Mouse (Mus musculus) liver, postnatal 0 days (tissue): ENCODE measurements around the gene Dnah7b. TPM values are rescaled to one million over a fixed set of nuclear protein-coding genes. Genes with fewer than 3 reads are reported as not detected.
"Not testable (repeated sequence)": the region's sequence is repeated elsewhere in the genome, so short reads cannot be mapped to it uniquely, and the experiment has no call there.

Experiments
- ATAC-seq: fragments of 200-750 bp; cut with Nextera tagmentation; 2 replicates; pipeline ENCODE4 v1.8.0; 2017; ENCODE audit warnings: mild to moderate bottlenecking, moderate library complexity
- DNase-seq: peaks from one replicate; pipeline ENCODE4 v3.0.0-alpha.2; 2016
- H3K27ac ChIP-seq: fragments of 300-500 bp; sonication (generic); 2 replicates; pipeline ENCODE4 v1.5.1; 2014; ENCODE audit warnings: antibody characterized with exemption, moderate library complexity, mild to moderate bottlenecking, low read depth
- H3K27me3 ChIP-seq: fragments of 300-500 bp; sonication (generic); 2 replicates; pipeline ENCODE4 v1.6.1; 2014; ENCODE audit warnings: low read length, control low read depth, mixed read lengths; ENCODE audit not compliant: insufficient read depth
- H3K36me3 ChIP-seq: fragments of 300-500 bp; sonication (generic); replicated peaks from 2 replicates; pipeline ENCODE4 v1.6.1; 2014; ENCODE audit warnings: mild to moderate bottlenecking, control low read depth, low read length, moderate library complexity, mixed read lengths; ENCODE audit not compliant: insufficient read depth
- H3K4me1 ChIP-seq: fragments of 300-500 bp; sonication (generic); 2 replicates; pipeline ENCODE4 v1.6.1; 2014; ENCODE audit warnings: antibody characterized with exemption, mild to moderate bottlenecking, control low read depth; ENCODE audit not compliant: insufficient read depth
- H3K4me2 ChIP-seq: fragments of 300-500 bp; sonication (generic); 2 replicates; pipeline ENCODE4 v1.6.1; 2014; ENCODE audit warnings: low read depth, mild to moderate bottlenecking, low read length, moderate library complexity, mixed read lengths
- H3K4me3 ChIP-seq: fragments of 300-500 bp; sonication (generic); 2 replicates; pipeline ENCODE4 v1.5.1; 2014; ENCODE audit warnings: low read depth, low read length
- H3K9ac ChIP-seq: fragments of 300-500 bp; sonication (generic); replicated peaks from 2 replicates; pipeline ENCODE4 v1.6.1; 2014; ENCODE audit warnings: mild to moderate bottlenecking, moderate library complexity
- H3K9me3 ChIP-seq: fragments of 300-500 bp; sonication (generic); 2 replicates; pipeline ENCODE4 v1.6.1; 2016; ENCODE audit warnings: mild to moderate bottlenecking, control low read depth, low read length, mixed read lengths
- CTCF ChIP-seq: sonication (generic); IDR thresholded peaks from 2 replicates; pipeline ENCODE4 v1.5.1; 2016; ENCODE audit warnings: antibody characterized with exemption, low read depth
- EP300 ChIP-seq: IDR thresholded peaks from 2 replicates; pipeline ENCODE4 v1.6.1; 2016; ENCODE audit warnings: antibody characterized with exemption, low read depth, mild to moderate bottlenecking
- WGBS: fragments of 180-500 bp; shearing (Covaris S2); extraction: QIAGEN DNeasy Blood & Tissue Kit; methylation state at CpG from one replicate; pipeline ENCODE4 v1.1.7; 2014; ENCODE audit not compliant: insufficient replicate concordance; 5-methylcytosine and 5-hydroxymethylcytosine counted together
- polyA plus RNA-seq: library from polyadenylated mRNA; unstranded; fragments of >200 nt; fragmentation: Nextera tagmentation; extraction: Ambion mirVana; gene quantifications from 2 replicates; pipeline ENCODE4 v1.2.1, GENCODE M21; 2015

Gene Dnah7b
- polyA plus RNA-seq, 1 experiment from 2014 or later, result 0.19 TPM

- Histone ChIP-seq H3K4me2 (no peak overlapping the region), H3K9me3 (no peaks in the 10 kb centered on the region), H3K36me3 (no peaks in the 10 kb centered on the region), H3K4me1 (no peaks in the 10 kb centered on the region), H3K27me3 (no peaks in the 10 kb centered on the region), H3K27ac (no peak overlapping the region), H3K9ac (no peak overlapping the region), H3K4me3 (no peak overlapping the region)
- DNase-seq (no peak), ATAC-seq (no peak)
- 65% methylated on average over 2 of the region's 2 CpGs for WGBS
- TF ChIP-seq CTCF (no peak), EP300 (no peak)
Measured at GRCm38 (mm10) chr1:46077891-46078290, 11.8 kb downstream of the Dnah7b start.

DNA sequence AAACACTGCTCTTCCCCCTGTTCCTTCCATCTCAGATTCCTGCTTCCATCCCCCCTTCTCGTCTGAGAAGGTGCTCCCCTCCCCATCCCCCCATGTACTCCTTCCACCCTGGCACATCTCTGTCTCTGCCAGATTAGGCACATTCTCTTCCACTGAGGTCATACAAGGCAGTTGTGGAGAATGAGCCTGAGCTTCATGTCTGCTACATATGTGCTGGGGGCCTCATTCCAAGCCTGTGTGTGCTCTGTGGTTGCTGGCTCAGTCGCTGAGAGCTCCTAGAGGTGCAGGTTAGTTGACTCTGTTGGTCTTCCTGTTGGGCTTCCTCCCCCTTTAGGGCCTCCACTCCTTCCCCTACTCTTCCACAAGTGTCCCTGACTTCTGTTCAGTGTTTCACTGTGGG is 34.4 kb downstream of the Dnah7b start:
- Histone ChIP-seq H3K27me3 (no peaks in the 10 kb centered on the region), H3K4me1 (no peaks in the 10 kb centered on the region), H3K36me3 (no peaks in the 10 kb centered on the region), H3K9ac (no peak overlapping the region), H3K4me3 (no peak overlapping the region), H3K27ac (no peak overlapping the region), H3K4me2 (no peak overlapping the region), H3K9me3 (no peaks in the 10 kb centered on the region)
- TF ChIP-seq CTCF, result no peak
- no peak for TF ChIP-seq EP300
- ATAC-seq (no peak), DNase-seq (no peak)
- WGBS, result 51% methylated on average over 2 of the region's 2 CpGs

- not testable (repeated sequence) for H3K27me3 ChIP-seq, H3K4me2 ChIP-seq, DNase-seq, H3K4me1 ChIP-seq, H3K36me3 ChIP-seq, H3K9me3 ChIP-seq, H3K4me3 ChIP-seq, H3K9ac ChIP-seq, H3K27ac ChIP-seq, ATAC-seq
Measured at GRCm38 (mm10) chr1:46112606-46113005, 46.5 kb downstream of the Dnah7b start.

DNA sequence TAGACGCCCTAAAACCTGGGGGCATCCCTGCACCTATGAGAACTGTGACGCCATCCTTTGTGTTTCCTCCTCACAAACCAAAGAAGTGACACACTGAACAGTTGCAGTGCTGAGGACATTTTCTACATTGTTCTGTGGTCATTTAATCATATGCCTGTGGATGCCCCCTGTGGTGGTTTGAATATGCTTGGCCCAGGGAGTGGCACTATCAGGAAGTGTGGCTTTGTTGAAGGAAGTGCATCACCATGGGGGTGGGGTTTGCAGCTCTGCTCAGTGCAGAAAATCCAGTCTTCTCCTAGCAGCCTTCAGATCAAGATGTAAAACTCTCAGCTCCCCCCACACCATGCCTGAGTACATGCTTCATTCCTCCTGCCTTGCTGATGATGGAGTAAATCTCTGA is 51.1 kb downstream of the Dnah7b start:
- 71% methylated on average over 2 of the region's 2 CpGs for WGBS
- H3K9ac ChIP-seq, DNase-seq, H3K27ac ChIP-seq, H3K36me3 ChIP-seq, H3K27me3 ChIP-seq, H3K4me1 ChIP-seq, H3K4me3 ChIP-seq, H3K9me3 ChIP-seq, ATAC-seq, H3K4me2 ChIP-seq: not testable (repeated sequence)

DNA sequence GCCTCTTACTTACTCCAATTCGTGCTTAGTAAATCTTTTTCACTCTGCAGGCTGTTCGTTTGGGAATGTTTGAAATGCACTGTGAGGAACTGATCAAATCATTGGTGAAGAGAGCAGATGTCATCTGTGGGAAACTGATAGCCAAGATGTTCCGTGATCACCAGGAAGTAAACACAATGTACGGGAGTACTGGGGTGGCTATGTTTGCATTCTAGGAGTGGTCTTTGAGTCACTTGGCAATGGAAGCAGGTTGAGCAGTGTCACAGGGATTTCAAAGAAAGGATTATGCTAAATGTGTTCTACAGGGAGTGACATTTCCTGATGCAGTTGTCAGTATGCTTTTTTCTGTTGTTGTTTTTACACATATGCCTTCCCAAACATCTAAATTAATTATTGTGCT is 61.9 kb downstream of the Dnah7b start:
- TF ChIP-seq EP300, result no peak
- TF ChIP-seq CTCF, result no peak
- Histone ChIP-seq H3K27ac (no peak overlapping the region), H3K36me3 (no peaks in the 10 kb centered on the region), H3K4me3 (no peak overlapping the region), H3K9me3 (no peaks in the 10 kb centered on the region), H3K27me3 (no peaks in the 10 kb centered on the region), H3K9ac (no peak overlapping the region), H3K4me1 (no peaks in the 10 kb centered on the region), H3K4me2 (no peak overlapping the region)
- ATAC-seq, result no peak
- WGBS, result 32% methylated on average over 4 of the region's 4 CpGs
- DNase-seq, result no peak

DNA sequence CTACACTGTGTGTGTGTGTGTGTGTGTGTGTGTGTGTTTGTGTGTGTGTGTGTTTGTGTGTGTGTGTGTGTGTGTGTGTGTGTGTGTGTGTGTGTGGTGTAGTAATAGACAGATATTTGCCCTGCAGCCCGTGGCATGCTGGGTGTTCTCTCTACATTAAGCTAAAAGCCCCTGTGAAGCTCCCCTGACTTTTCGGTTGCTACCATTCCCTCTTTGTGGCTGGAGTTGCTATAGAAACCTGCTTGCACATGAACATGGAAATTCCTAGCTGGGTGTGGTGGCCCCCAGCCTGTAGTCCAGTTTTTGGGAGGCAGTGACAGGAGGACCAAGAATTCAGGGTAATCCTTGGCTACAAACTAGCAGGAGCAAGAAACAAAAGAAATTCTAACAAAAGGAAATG is 130.7 kb downstream of the Dnah7b start:
- not testable (repeated sequence) for H3K4me2 ChIP-seq, H3K27ac ChIP-seq, H3K9me3 ChIP-seq, H3K27me3 ChIP-seq, ATAC-seq, H3K36me3 ChIP-seq, H3K4me1 ChIP-seq, H3K4me3 ChIP-seq, H3K9ac ChIP-seq, DNase-seq
- 62% methylated on average over 2 of the region's 2 CpGs for WGBS

DNA sequence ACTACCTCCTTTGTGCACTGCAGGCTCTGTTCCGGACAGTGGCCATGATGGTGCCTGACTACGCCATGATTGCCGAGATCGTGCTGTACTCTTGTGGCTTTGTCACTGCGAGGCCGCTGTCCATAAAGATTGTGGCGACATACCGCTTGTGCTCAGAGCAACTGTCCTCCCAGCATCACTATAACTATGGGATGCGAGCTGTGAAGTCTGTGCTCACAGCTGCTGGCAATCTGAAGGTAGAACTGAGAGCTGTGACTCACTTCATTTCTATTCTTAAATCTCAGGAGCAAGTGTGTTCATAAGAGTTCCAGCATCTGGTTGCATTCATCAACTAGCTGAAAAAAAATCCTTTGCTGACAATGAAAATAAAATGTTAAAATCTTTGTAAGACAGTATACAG is 135.1 kb downstream of the Dnah7b start:
- H3K9ac ChIP-seq, H3K4me1 ChIP-seq, ATAC-seq, H3K27ac ChIP-seq, H3K27me3 ChIP-seq, H3K4me2 ChIP-seq, DNase-seq, H3K4me3 ChIP-seq, H3K9me3 ChIP-seq, H3K36me3 ChIP-seq: not testable (repeated sequence)
- WGBS, result 81% methylated on average over 9 of the region's 9 CpGs

DNA sequence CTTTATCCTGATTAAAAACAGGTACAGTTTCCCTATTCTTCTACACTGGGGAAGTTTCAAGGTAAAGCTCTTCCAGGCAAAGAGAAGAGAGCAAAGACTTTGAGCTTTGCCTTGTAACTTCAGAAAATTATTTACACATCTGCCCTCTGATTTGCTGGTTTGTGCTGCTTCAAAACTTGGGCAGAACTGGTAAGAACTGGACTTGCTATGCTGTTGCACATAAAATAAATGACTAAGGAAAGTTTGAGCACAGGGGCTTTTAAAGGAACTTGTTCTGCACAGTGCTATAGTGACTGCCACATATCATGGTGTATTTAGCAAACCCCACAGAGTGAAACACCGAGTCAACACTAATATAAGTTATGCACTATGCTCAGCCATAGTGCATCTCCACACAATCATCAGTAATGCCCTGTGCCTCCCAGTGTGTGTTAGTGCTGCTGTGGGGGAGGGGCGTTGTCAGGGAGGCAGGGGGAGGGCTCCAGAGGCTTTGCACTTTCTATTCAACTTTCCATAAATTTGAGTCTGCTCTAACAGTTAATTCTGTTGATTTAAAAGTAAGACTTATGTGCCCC is 144.0 kb downstream of the Dnah7b start:
- not testable (repeated sequence) for H3K27ac ChIP-seq, H3K36me3 ChIP-seq, H3K27me3 ChIP-seq, ATAC-seq, H3K4me2 ChIP-seq, DNase-seq, H3K4me3 ChIP-seq, H3K9ac ChIP-seq, H3K9me3 ChIP-seq, H3K4me1 ChIP-seq
- WGBS, result 54% methylated on average over 2 of the region's 2 CpGs

DNA sequence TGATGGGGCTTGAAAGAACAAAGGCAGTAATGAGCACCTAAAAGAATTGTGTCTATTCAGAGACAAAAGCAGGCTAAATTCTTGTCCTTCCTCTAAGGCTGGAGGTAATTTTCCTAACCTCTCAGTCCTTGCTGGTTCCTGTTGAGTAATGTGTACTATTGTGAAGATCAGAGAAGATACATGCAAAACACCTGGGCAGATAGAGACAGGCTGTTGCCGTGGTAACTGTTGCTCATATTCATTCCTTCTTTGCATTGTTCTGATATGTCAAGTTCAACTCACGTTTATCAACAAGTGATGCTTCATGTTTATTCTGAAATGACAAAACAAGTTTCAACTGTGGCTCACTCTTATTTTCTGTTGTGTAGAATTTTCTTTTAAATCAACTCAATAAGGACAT is 156.6 kb downstream of the Dnah7b start:
- H3K4me3 ChIP-seq, H3K9ac ChIP-seq, H3K27ac ChIP-seq, ATAC-seq, H3K4me1 ChIP-seq, H3K27me3 ChIP-seq, H3K9me3 ChIP-seq, H3K4me2 ChIP-seq, DNase-seq, H3K36me3 ChIP-seq: not testable (repeated sequence)
- 64% methylated on average over 2 of the region's 2 CpGs for WGBS

- H3K27ac ChIP-seq, H3K9ac ChIP-seq, H3K36me3 ChIP-seq, ATAC-seq, H3K27me3 ChIP-seq, H3K4me1 ChIP-seq, H3K4me2 ChIP-seq, H3K4me3 ChIP-seq, H3K9me3 ChIP-seq, DNase-seq: not testable (repeated sequence)
Measured at GRCm38 (mm10) chr1:46226136-46226535, 160.0 kb downstream of the Dnah7b start.
